Mouse (Mus musculus) midbrain, embryonic 13.5 days (tissue): ENCODE measurements around the gene Ust. TPM values are rescaled to one million over a fixed set of nuclear protein-coding genes. Genes with fewer than 3 reads are reported as not detected.

ENCODE experiments used
- ATAC-seq: fragments of 200-750 bp; cut with Nextera tagmentation; 2 replicates; pipeline ENCODE4 v1.8.0; 2017; ENCODE audit warnings: mild to moderate bottlenecking, moderate TSS enrichment, moderate library complexity
- H3K27ac ChIP-seq: fragments of 300-500 bp; sonication (generic); 2 replicates; pipeline ENCODE4 v1.5.1; 2015; ENCODE audit warnings: inconsistent platforms, mild to moderate bottlenecking, moderate library complexity
- H3K27me3 ChIP-seq: fragments of 300-500 bp; sonication (generic); 2 replicates; pipeline ENCODE4 v1.6.1; 2015; ENCODE audit warnings: mild to moderate bottlenecking, inconsistent platforms
- H3K36me3 ChIP-seq: fragments of 300-500 bp; sonication (generic); 2 replicates; pipeline ENCODE4 v1.6.1; 2015; ENCODE audit warnings: mild to moderate bottlenecking, inconsistent platforms
- H3K4me1 ChIP-seq: fragments of 300-500 bp; sonication (generic); replicated peaks from 2 replicates; pipeline ENCODE4 v1.6.1; 2015; ENCODE audit warnings: inconsistent platforms
- H3K4me2 ChIP-seq: fragments of 300-500 bp; sonication (generic); replicated peaks from 2 replicates; pipeline ENCODE4 v1.6.1; 2015; ENCODE audit warnings: moderate library complexity, mild to moderate bottlenecking, inconsistent platforms
- H3K4me3 ChIP-seq: fragments of 300-500 bp; sonication (generic); replicated peaks from 2 replicates; pipeline ENCODE4 v1.5.1; 2015; ENCODE audit warnings: mild to moderate bottlenecking, inconsistent platforms
- H3K9ac ChIP-seq: fragments of 300-500 bp; sonication (generic); replicated peaks from 2 replicates; pipeline ENCODE4 v1.6.1; 2015; ENCODE audit warnings: mild to moderate bottlenecking, inconsistent platforms
- H3K9me3 ChIP-seq: fragments of 300-500 bp; sonication (generic); 2 replicates; pipeline ENCODE4 v1.6.1; 2016; ENCODE audit warnings: mild to moderate bottlenecking, inconsistent platforms
- WGBS: fragments of 180-500 bp; shearing (Covaris S2); methylation state at CpG from one replicate; pipeline ENCODE4 v1.1.7; 2015; 5-methylcytosine and 5-hydroxymethylcytosine counted together
- polyA plus RNA-seq: library from polyadenylated mRNA; unstranded; fragments of >200 nt; fragmentation: Nextera tagmentation; extraction: Ambion mirVana; gene quantifications from 2 replicates; pipeline ENCODE4 v1.2.1, GENCODE M21; 2015

Gene Ust
- polyA plus RNA-seq, 1 experiment from 2014 or later, result 2.7 TPM

- Histone ChIP-seq H3K27me3 (no peaks in the 10 kb centered on the region), H3K36me3 (no peaks in the 10 kb centered on the region), H3K4me3 (no peak overlapping the region), H3K9ac (no peak overlapping the region), H3K27ac (no peak overlapping the region), H3K9me3 (no peaks in the 10 kb centered on the region), H3K4me1 (no peaks in the 10 kb centered on the region), H3K4me2 (no peak overlapping the region)
- no peak for ATAC-seq
- WGBS, result 81% methylated on average over 5 of the region's 5 CpGs
Observed at GRCm38 (mm10) chr10:8227705-8228374, 290.8 kb downstream of the Ust start.

- Histone ChIP-seq H3K4me2 (no peak overlapping the region), H3K36me3 (no peaks in the 10 kb centered on the region), H3K9me3 (no peaks in the 10 kb centered on the region), H3K27ac (no peak overlapping the region), H3K4me1 (no peaks in the 10 kb centered on the region), H3K9ac (no peak overlapping the region), H3K27me3 (no peaks in the 10 kb centered on the region), H3K4me3 (no peak overlapping the region)
- 79% methylated on average over 3 of the region's 3 CpGs for WGBS
- ATAC-seq, result no peak
Observed at GRCm38 (mm10) chr10:8226650-8227049, 292.0 kb downstream of the Ust start.

GRCm38 (mm10) chr10:8224641-8225040, 294.0 kb downstream of the Ust start:
- Histone ChIP-seq H3K27me3 (no peaks in the 10 kb centered on the region), H3K36me3 (no peaks in the 10 kb centered on the region), H3K9ac (no peak overlapping the region), H3K4me2 (no peak overlapping the region), H3K4me1 (no peaks in the 10 kb centered on the region), H3K4me3 (no peak overlapping the region), H3K9me3 (no peaks in the 10 kb centered on the region), H3K27ac (no peak overlapping the region)
- ATAC-seq, result no peak
- WGBS, result 88% methylated on average over 2 of the region's 2 CpGs

GRCm38 (mm10) chr10:8224046-8224445, 294.6 kb downstream of the Ust start:
- Histone ChIP-seq H3K4me1 (no peaks in the 10 kb centered on the region), H3K4me3 (no peak overlapping the region), H3K9ac (no peak overlapping the region), H3K36me3 (no peaks in the 10 kb centered on the region), H3K27ac (no peak overlapping the region), H3K4me2 (no peak overlapping the region), H3K9me3 (no peaks in the 10 kb centered on the region), H3K27me3 (no peaks in the 10 kb centered on the region)
- no peak for ATAC-seq
- WGBS, result 86% methylated on average over 8 of the region's 8 CpGs

GRCm38 (mm10) chr10:8216946-8217345, 301.7 kb downstream of the Ust start:
- ATAC-seq, result no peak
- no peak overlapping the region for H3K9ac ChIP-seq
- H3K27me3 ChIP-seq, result no peaks in the 10 kb centered on the region
- H3K36me3 ChIP-seq, result no peaks in the 10 kb centered on the region
- H3K4me1 ChIP-seq, result no peaks in the 10 kb centered on the region; the same call in 1 of the 2 replicates
- H3K9me3 ChIP-seq, result no peaks in the 10 kb centered on the region
- no peak overlapping the region for H3K4me3 ChIP-seq
- H3K27ac ChIP-seq, result no peak overlapping the region
- 44% methylated on average over 8 of the region's 8 CpGs for WGBS
- no peak overlapping the region for H3K4me2 ChIP-seq

GRCm38 (mm10) chr10:8215181-8215580, 303.4 kb downstream of the Ust start:
- ATAC-seq, result no peak
- 92% methylated on average over 3 of the region's 3 CpGs for WGBS
- Histone ChIP-seq H3K9me3 (no peaks in the 10 kb centered on the region), H3K4me3 (no peak overlapping the region), H3K4me1 (peaks cover 8% of the 10 kb centered on the region), H3K36me3 (no peaks in the 10 kb centered on the region), H3K9ac (no peak overlapping the region), H3K27ac (no peak overlapping the region), H3K4me2 (no peak overlapping the region), H3K27me3 (no peaks in the 10 kb centered on the region)

GRCm38 (mm10) chr10:8213906-8214421, 304.7 kb downstream of the Ust start:
- Histone ChIP-seq H3K36me3 (no peaks in the 10 kb centered on the region), H3K27me3 (no peaks in the 10 kb centered on the region), H3K4me2 (no peak overlapping the region), H3K4me1 (peaks cover 13% of the 10 kb centered on the region), H3K9me3 (no peaks in the 10 kb centered on the region), H3K9ac (no peak overlapping the region), H3K27ac (no peak overlapping the region), H3K4me3 (no peak overlapping the region)
- 76% methylated on average over 16 of the region's 16 CpGs for WGBS
- ATAC-seq, result no peak

- H3K9me3 ChIP-seq, result no peaks in the 10 kb centered on the region
- H3K9ac ChIP-seq, result no peak overlapping the region
- WGBS, result 78% methylated on average over 10 of the region's 10 CpGs
- no peaks in the 10 kb centered on the region for H3K27me3 ChIP-seq
- H3K4me2 ChIP-seq, result no peak overlapping the region
- H3K36me3 ChIP-seq, result no peaks in the 10 kb centered on the region
- H3K4me1 ChIP-seq, result peaks cover 13% of the 10 kb centered on the region
- no peak overlapping the region for H3K4me3 ChIP-seq
- no peak for ATAC-seq
- no peak overlapping the region for H3K27ac ChIP-seq
Observed at GRCm38 (mm10) chr10:8213266-8213905, 305.2 kb downstream of the Ust start.

- Histone ChIP-seq H3K4me2 (no peak overlapping the region), H3K9ac (no peak overlapping the region), H3K4me1 (peaks cover 13% of the 10 kb centered on the region), H3K27ac (no peak overlapping the region), H3K27me3 (no peaks in the 10 kb centered on the region), H3K9me3 (no peaks in the 10 kb centered on the region), H3K4me3 (no peak overlapping the region), H3K36me3 (no peaks in the 10 kb centered on the region)
- ATAC-seq, result no peak
- WGBS, result 85% methylated on average over 11 of the region's 11 CpGs
Observed at GRCm38 (mm10) chr10:8212611-8213226, 305.9 kb downstream of the Ust start.

- Histone ChIP-seq H3K27me3 (no peaks in the 10 kb centered on the region), H3K4me3 (no peak overlapping the region), H3K36me3 (no peaks in the 10 kb centered on the region), H3K4me1 (peaks cover 13% of the 10 kb centered on the region), H3K9me3 (no peaks in the 10 kb centered on the region), H3K4me2 (no peak overlapping the region), H3K9ac (no peak overlapping the region), H3K27ac (no peak overlapping the region)
- WGBS, result 90% methylated on average over 5 of the region's 5 CpGs
- ATAC-seq, result no peak
Observed at GRCm38 (mm10) chr10:8211694-8212093, 306.9 kb downstream of the Ust start.

GRCm38 (mm10) chr10:8210366-8210765, 308.3 kb downstream of the Ust start:
- H3K36me3 ChIP-seq, result no peaks in the 10 kb centered on the region
- WGBS, result 12% methylated on average over 3 of the region's 3 CpGs
- H3K4me2 ChIP-seq, result no peak overlapping the region
- H3K27me3 ChIP-seq, result no peaks in the 10 kb centered on the region
- H3K9me3 ChIP-seq, result no peaks in the 10 kb centered on the region
- no peak for ATAC-seq
- no peak overlapping the region for H3K27ac ChIP-seq
- H3K9ac ChIP-seq, result no peak overlapping the region
- no peak overlapping the region for H3K4me3 ChIP-seq
- peaks cover 13% of the 10 kb centered on the region for H3K4me1 ChIP-seq

GRCm38 (mm10) chr10:8207358-8207757, 311.3 kb downstream of the Ust start:
- no peak for ATAC-seq
- no peak overlapping the region for H3K9ac ChIP-seq
- H3K27ac ChIP-seq, result no peak overlapping the region
- 96% methylated on average over 19 of the region's 19 CpGs for WGBS
- H3K9me3 ChIP-seq, result no peaks in the 10 kb centered on the region
- no peaks in the 10 kb centered on the region for H3K36me3 ChIP-seq
- H3K4me2 ChIP-seq, result no peak overlapping the region
- peaks cover 13% of the 10 kb centered on the region for H3K4me1 ChIP-seq
- no peak overlapping the region for H3K4me3 ChIP-seq
- no peaks in the 10 kb centered on the region for H3K27me3 ChIP-seq
